Mouse (Mus musculus) olfactory bulb, adult 2 months (tissue): Measurements from ENCODE around the gene Klf13.

Experiments
- CTCF ChIP-seq: fragments of 200-500 bp; IDR thresholded peaks from 2 replicates; pipeline ENCODE4 v1.5.1; 2012; ENCODE audit warnings: low read depth, mild to moderate bottlenecking, low read length, moderate library complexity; ENCODE audit not compliant: insufficient read depth
- POLR2A ChIP-seq: fragments of 200-500 bp; IDR thresholded peaks from 2 replicates; pipeline ENCODE4 v1.6.1; 2012; ENCODE audit warnings: mild to moderate bottlenecking, low read depth, low read length, moderate library complexity; ENCODE audit not compliant: insufficient read depth

DNA sequence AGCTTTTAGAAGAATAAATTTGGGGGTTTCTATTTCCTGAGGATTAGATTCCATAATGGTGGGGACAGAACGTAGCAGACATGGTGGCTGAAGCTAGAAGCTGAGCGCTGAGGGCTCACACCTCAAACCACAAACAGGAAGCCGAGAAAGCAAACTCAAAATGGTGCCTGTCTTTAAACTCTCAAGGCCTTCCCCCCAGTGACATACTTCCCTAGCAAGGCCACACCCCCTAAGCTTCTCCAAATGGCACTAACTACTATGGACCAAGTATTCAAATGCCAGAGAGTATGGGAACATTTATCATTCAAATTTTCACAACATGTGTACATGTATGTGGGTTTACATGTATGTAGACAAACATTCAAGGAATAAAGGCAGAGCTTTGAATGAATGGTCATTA is 8.6 kb downstream of the Klf13 start:
- TF ChIP-seq POLR2A (no peak), CTCF (no peak)
